Mouse (Mus musculus): ENCODE measurements around the gene Asic1. TPM values are rescaled to one million over a fixed set of nuclear protein-coding genes. Genes with fewer than 3 reads are reported as not detected.
A peak's percentile ranks its signal among the peaks of the same experiment; 100 is the strongest.

Asic1 gene
- polyA plus RNA-seq, 1 experiment from 2014 or later: 29.0 TPM

DNA sequence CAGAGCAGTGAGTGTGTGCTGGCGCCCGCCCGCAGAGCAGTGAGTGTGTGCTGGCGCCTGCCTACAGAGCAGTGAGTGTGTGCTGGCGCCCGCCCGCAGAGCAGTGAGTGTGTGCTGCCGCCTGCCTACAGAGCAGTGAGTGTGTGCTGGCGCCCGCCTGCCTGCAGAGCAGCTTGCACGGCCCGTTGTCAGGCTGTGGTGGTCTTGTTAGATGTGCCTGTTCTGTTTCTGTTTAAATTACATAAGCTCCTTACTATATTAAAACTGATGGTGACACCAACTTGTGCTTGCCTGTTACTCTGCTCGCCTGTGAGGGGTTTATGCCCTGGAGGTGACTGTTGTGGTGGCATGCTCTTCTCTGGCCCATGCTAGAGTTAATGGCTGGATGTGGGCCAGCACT lies 38.0 kb downstream of the Asic1 start:
- Histone ChIP-seq H3K27me3 (ENCODE audit: insufficient read depth, poor library complexity, severe bottlenecking) (no peaks in the 10 kb centered on the region), H3K36me3 (peaks cover 93% of the 10 kb centered on the region), H3K4me3 (no peak overlapping the region), H3K27ac (no peak overlapping the region), H3K4me1 (replicated peaks) (peaks cover 29% of the 10 kb centered on the region), H3K9me3 (no peaks in the 10 kb centered on the region)
- WGBS: 94% methylated on average over 13 of the region's 13 CpGs
- DNase-seq (ENCODE audit: low spot score): no peak

DNA sequence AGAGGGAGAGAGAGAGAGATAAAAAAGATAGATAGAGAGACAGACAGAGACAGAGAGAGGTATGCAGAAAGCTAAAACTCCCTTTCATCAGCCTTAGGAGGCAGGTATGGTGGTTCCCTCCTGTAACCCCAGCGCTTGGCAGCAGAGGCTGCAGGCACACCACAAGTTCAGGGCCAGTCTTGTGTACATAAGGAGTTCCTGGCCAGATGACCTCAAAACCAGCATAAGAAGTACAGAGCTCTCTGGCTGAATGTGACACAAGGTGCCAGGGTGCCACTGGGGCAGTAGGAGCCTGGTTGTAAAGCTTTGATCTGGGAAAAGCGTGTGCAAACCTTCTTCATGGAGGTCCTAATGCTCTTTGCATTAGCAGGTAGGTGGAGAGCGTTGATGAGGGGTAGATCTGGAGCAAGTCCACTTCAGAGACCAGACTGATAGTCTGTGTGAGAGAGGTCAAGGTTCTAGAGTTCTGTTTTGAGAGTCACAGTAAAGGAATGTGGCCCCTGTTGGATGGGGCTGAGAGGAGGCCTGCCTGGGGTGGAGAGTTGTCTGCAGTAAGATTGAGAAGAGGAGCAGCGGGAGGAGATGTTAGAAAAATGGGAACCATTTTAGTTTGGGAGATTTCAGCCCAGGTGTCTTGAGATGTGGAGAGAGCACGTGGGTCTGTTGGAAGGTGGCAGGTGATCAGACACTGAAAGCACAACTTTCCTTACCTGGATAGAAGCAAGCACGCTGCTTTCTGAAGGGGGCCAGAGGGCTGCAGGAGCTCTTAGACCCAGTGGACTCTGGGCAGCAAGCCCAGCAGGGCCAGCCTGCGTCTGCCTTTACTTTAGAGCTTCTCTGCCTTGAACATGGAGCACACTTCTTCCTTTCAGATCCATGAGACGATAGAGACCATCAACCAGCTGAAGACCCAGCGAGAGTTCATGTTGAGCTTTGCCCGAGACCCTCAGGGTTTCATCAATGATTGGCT lies 40.3 kb downstream of the Asic1 start:
- 95% methylated on average over 10 of the region's 10 CpGs for WGBS
- no peak overlapping the region for H3K27ac ChIP-seq
- H3K4me3 ChIP-seq: no peak overlapping the region
- no peaks in the 10 kb centered on the region for H3K9me3 ChIP-seq
- peaks cover 98% of the 10 kb centered on the region for H3K36me3 ChIP-seq
- DNase-seq (ENCODE audit: low spot score): no peak
- no peaks in the 10 kb centered on the region for H3K27me3 ChIP-seq (ENCODE audit: insufficient read depth, poor library complexity, severe bottlenecking)
- H3K4me1 ChIP-seq (replicated peaks): peaks cover 22% of the 10 kb centered on the region

- H3K4me3 ChIP-seq: no peak overlapping the region
- peaks cover 31% of the 10 kb centered on the region for H3K4me1 ChIP-seq (replicated peaks)
- DNase-seq (ENCODE audit: low spot score): no peak
- H3K27ac ChIP-seq: no peak overlapping the region
- WGBS: 68% methylated on average over 3 of the region's 3 CpGs
- no peaks in the 10 kb centered on the region for H3K9me3 ChIP-seq
- peaks cover 100% of the 10 kb centered on the region for H3K36me3 ChIP-seq
- no peaks in the 10 kb centered on the region for H3K27me3 ChIP-seq (ENCODE audit: insufficient read depth, poor library complexity, severe bottlenecking)
Observed at GRCm38 (mm10) chr15:99711491-99711890, 41.3 kb downstream of the Asic1 start.

DNA sequence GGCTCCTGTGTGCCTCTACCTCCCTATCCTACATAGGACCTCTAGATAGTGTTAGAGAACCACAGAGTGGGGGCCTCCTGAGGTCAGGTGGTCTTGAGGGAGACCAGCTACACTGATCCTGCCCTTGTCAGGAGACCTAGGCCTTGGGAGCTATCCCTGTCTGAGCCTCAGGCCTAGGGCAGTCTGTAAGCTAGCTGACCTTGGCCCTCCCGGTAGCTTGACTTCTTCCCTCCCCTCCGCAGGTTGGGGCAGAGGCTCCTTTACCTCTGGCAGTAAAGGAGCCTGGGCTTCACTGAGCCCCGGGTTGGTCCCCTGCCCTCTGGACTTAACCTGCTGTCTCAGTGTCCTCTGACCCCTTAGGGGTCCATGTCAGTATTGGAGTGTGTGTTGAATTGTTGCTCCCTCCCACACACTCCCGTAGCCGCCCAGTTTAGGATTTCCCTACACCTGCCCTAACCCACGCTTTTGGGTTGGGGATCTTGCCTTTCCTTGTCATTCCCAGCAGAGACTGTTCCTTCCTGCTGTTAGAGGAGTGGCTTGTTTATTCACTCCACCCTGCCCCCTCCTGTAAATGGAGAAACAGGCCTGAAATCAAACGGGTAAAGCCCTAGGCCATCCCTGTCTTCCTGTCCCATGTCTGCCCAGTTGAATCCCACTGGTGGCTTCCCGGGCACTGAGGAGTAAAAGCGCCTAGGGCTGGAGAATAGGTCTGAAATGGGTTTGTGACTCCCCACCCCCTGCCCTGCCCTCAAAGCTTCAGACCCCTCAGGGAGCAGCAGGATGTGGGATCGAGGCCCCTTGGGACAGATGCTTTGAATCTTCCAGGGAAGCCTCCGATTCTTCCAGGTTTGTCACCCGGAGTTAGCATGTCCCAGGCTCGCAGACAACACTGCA lies 42.7 kb downstream of the Asic1 start:
- Histone ChIP-seq H3K4me3 (no peak overlapping the region), H3K27ac (peak overlapping the region; percentile 40; the same call in 1 of the 2 replicates), H3K27me3 (ENCODE audit: insufficient read depth, poor library complexity, severe bottlenecking) (no peaks in the 10 kb centered on the region), H3K36me3 (peaks cover 99% of the 10 kb centered on the region), H3K9me3 (no peaks in the 10 kb centered on the region), H3K4me1 (replicated peaks) (peaks cover 31% of the 10 kb centered on the region)
- no peak for DNase-seq (ENCODE audit: low spot score)
- 67% methylated on average over 13 of the region's 13 CpGs for WGBS

GRCm38 (mm10) chr15:99713569-99713968 lies 43.4 kb downstream of the Asic1 start:
- DNase-seq (ENCODE audit: low spot score): no peak
- Histone ChIP-seq H3K36me3 (peaks cover 99% of the 10 kb centered on the region), H3K4me3 (no peak overlapping the region), H3K4me1 (replicated peaks) (peaks cover 38% of the 10 kb centered on the region), H3K9me3 (no peaks in the 10 kb centered on the region), H3K27me3 (ENCODE audit: insufficient read depth, poor library complexity, severe bottlenecking) (no peaks in the 10 kb centered on the region), H3K27ac (0 out of 2 replicates have a peak overlapping the region, but pooled peaks have one; percentile 0)
- WGBS: 79% methylated on average over 3 of the region's 3 CpGs

- no peak overlapping the region for H3K27ac ChIP-seq
- no peak overlapping the region for H3K4me3 ChIP-seq
- DNase-seq (ENCODE audit: low spot score): no peak
- 75% methylated on average over 4 of the region's 4 CpGs for WGBS
- no peaks in the 10 kb centered on the region for H3K9me3 ChIP-seq
- H3K4me1 ChIP-seq (replicated peaks): peaks cover 40% of the 10 kb centered on the region
- H3K36me3 ChIP-seq: peaks cover 99% of the 10 kb centered on the region
- H3K27me3 ChIP-seq (ENCODE audit: insufficient read depth, poor library complexity, severe bottlenecking): no peaks in the 10 kb centered on the region
Observed at GRCm38 (mm10) chr15:99714206-99714605, 44.0 kb downstream of the Asic1 start.

DNA sequence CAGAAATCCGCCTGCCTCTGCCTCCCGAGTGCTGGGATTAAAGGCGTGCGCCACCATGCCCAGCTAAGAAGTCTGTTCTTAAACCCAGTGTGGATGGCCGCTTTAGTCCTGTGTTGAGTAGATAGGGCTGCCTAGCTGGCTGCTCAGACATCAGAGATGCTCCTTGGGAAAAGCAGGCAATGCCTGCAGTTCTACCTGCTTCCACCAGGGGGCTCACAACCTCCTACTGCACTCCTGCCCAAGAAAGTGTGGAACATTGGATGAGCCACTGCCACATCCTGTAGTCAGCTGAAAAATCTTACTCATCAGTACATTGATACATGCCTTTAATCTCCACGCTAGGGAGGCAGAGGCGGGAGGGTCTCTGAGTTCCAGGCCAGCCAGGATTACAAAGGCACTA lies 44.7 kb downstream of the Asic1 start:
- WGBS: 58% methylated on average over 7 of the region's 7 CpGs
- no peak overlapping the region for H3K27ac ChIP-seq
- H3K27me3 ChIP-seq (ENCODE audit: insufficient read depth, poor library complexity, severe bottlenecking): no peaks in the 10 kb centered on the region
- peaks cover 97% of the 10 kb centered on the region for H3K36me3 ChIP-seq
- DNase-seq (ENCODE audit: low spot score): peak; percentile 81
- no peak overlapping the region for H3K4me3 ChIP-seq
- no peaks in the 10 kb centered on the region for H3K9me3 ChIP-seq
- peaks cover 40% of the 10 kb centered on the region for H3K4me1 ChIP-seq (replicated peaks)

DNA sequence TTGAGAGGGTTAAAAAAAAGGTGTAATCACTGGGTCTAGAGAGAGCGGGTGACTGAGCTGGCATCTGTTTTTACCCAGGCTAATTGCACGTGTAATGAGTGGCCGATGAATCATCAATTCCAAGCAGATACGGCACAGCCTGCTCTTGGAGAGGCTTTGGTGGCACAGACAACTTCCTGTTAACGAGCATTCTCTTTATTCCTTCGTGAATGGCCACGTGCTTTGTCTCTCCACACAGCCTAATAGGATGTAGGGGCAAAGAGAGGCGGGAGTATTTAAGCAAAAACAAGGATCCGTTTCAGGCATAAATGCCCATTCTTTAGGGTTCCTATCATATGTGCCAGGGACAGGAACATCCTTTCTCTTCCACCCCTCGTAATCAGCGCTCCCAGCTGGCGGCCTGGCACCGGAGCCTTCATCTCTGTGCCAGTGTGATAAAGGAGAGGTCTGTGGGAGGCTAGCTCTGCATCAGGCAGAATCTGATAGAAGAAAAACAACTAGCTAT lies 45.2 kb downstream of the Asic1 start:
- Histone ChIP-seq H3K4me1 (replicated peaks) (peaks cover 40% of the 10 kb centered on the region), H3K27me3 (ENCODE audit: insufficient read depth, poor library complexity, severe bottlenecking) (no peaks in the 10 kb centered on the region), H3K27ac (no peak overlapping the region), H3K4me3 (no peak overlapping the region), H3K36me3 (peaks cover 97% of the 10 kb centered on the region), H3K9me3 (no peaks in the 10 kb centered on the region)
- 91% methylated on average over 13 of the region's 13 CpGs for WGBS
- DNase-seq (ENCODE audit: low spot score): no peak

DNA sequence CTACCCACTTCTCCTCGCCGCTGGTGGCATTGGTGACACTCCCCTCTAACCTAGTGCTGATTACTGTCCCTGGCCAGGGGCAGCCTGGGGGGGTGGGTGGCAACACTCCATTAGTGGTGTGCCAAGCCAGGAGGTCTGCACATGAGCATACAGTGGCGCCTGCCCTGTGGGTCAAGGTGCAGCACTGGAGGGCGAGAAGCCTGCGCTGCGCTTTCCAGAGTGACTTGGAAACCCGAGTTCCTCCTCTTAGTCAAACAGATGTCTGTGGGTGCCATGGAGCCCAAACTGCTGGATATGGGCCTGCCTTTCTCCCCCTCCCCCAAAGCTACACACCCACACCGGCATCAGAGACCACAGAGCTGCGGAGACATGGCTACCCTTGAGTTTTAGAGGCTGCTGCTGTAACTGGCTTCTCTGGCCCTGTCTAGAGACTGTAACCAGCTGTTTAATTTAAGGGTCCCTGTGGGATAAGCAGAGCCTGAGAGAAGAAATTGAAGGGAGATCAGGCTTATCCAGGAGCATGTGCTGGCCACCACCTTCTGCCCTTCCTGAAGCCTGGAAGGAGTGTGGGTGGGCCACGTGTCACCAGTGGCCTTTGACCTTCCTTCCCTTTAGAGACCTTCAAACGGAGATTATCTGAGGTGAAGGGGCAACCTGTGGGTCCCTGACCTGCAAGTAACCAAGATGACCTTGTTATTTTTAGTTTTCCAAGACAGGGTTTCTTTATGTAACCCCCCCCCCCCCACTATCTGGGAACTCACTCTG lies 46.0 kb downstream of the Asic1 start:
- H3K36me3 ChIP-seq: peaks cover 97% of the 10 kb centered on the region
- no peaks in the 10 kb centered on the region for H3K9me3 ChIP-seq
- WGBS: 68% methylated on average over 11 of the region's 11 CpGs
- H3K27ac ChIP-seq: peak overlapping the region; percentile 53; the same call in 1 of the 2 replicates
- H3K4me1 ChIP-seq (replicated peaks): peaks cover 40% of the 10 kb centered on the region
- H3K4me3 ChIP-seq: no peak overlapping the region
- H3K27me3 ChIP-seq (ENCODE audit: insufficient read depth, poor library complexity, severe bottlenecking): no peaks in the 10 kb centered on the region
- DNase-seq (ENCODE audit: low spot score): no peak

DNA sequence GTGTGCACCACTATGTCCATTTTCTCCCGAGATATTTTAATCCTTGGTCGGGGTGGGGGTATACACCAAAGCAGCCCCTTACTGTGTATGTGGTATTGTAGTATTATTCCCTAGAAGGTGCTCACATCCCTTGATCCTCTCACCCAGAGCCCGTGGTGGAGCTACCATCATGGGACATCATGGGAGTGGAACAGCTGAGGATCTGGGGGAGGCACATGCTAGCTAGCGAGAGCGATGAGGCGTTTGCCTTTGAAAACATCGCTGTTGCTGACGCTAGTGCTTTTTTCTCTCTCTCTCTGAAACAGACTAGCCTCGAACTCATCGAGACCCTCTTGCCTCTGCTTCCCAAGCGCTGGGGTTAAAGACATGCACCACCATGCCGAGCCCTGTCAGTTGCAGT lies 46.6 kb downstream of the Asic1 start:
- no peaks in the 10 kb centered on the region for H3K27me3 ChIP-seq (ENCODE audit: insufficient read depth, poor library complexity, severe bottlenecking)
- H3K9me3 ChIP-seq: no peaks in the 10 kb centered on the region
- 90% methylated on average over 12 of the region's 12 CpGs for WGBS
- no peak overlapping the region for H3K4me3 ChIP-seq
- DNase-seq (ENCODE audit: low spot score): no peak
- H3K4me1 ChIP-seq (replicated peaks): peaks cover 42% of the 10 kb centered on the region
- H3K27ac ChIP-seq: no peak overlapping the region
- peaks cover 97% of the 10 kb centered on the region for H3K36me3 ChIP-seq

- no peak within 1 kb of the TSS for H3K4me3 ChIP-seq
- H3K27me3 ChIP-seq (ENCODE audit: insufficient read depth, poor library complexity, severe bottlenecking): no peaks in the 10 kb centered on the region
- H3K27ac ChIP-seq: no peak within 1 kb of the TSS
- no peaks in the 10 kb centered on the region for H3K9me3 ChIP-seq
- peaks cover 45% of the 10 kb centered on the region for H3K4me1 ChIP-seq (replicated peaks)
- 72% methylated on average over 26 of the region's 26 CpGs for WGBS
- peaks cover 97% of the 10 kb centered on the region for H3K36me3 ChIP-seq
- no peak for DNase-seq (ENCODE audit: low spot score)
Observed at GRCm38 (mm10) chr15:99717386-99718334, 47.5 kb downstream of the Asic1 start, which contains the start of gene Gpd1. Gene Gpd1 (plus strand): TSS chr15:99717515.

Measured in hindbrain, embryonic 10.5 days (tissue).